Mouse (Mus musculus) kidney, postnatal 0 days (tissue): ENCODE data around the gene Pcf11. TPM values are rescaled to one million over a fixed set of nuclear protein-coding genes. Genes with fewer than 3 reads are reported as not detected.

Experiments used
- ATAC-seq: fragments of 200-750 bp; cut with Nextera tagmentation; replicated peaks from 2 replicates; pipeline ENCODE4 v1.8.0; 2017; ENCODE audit warnings: low read depth, moderate number of reproducible peaks, moderate TSS enrichment, moderate library complexity; ENCODE audit not compliant: low FRiP score
- DNase-seq: peaks from one replicate; pipeline ENCODE4 v3.0.0-alpha.2; 2016; ENCODE audit warnings: low spot score
- H3K27ac ChIP-seq: fragments of 300-500 bp; sonication (generic); 2 replicates; pipeline ENCODE4 v1.5.1; 2014; ENCODE audit warnings: mild to moderate bottlenecking
- H3K27me3 ChIP-seq: fragments of 300-500 bp; sonication (generic); 2 replicates; pipeline ENCODE4 v1.6.1; 2014; ENCODE audit warnings: low read length, mixed read lengths; ENCODE audit not compliant: insufficient read depth
- H3K36me3 ChIP-seq: fragments of 300-500 bp; sonication (generic); 2 replicates; pipeline ENCODE4 v1.6.1; 2014; ENCODE audit warnings: low read length, mixed read lengths; ENCODE audit not compliant: insufficient read depth
- H3K4me1 ChIP-seq: fragments of 300-500 bp; sonication (generic); replicated peaks from 2 replicates; pipeline ENCODE4 v1.6.1; 2014; ENCODE audit warnings: antibody characterized with exemption, low read length, mixed read lengths; ENCODE audit not compliant: insufficient read depth
- H3K4me2 ChIP-seq: fragments of 300-500 bp; sonication (generic); 2 replicates; pipeline ENCODE4 v1.6.1; 2014; ENCODE audit warnings: mild to moderate bottlenecking, low read length, moderate library complexity, mixed read lengths
- H3K4me3 ChIP-seq: fragments of 300-500 bp; sonication (generic); replicated peaks from 2 replicates; pipeline ENCODE4 v1.5.1; 2014; ENCODE audit warnings: low read depth, low read length
- H3K9ac ChIP-seq: fragments of 300-500 bp; sonication (generic); 2 replicates; pipeline ENCODE4 v1.6.1; 2014; ENCODE audit warnings: low read depth, low read length
- H3K9me3 ChIP-seq: fragments of 300-500 bp; sonication (generic); replicated peaks from 2 replicates; pipeline ENCODE4 v1.6.1; 2016; ENCODE audit warnings: low read length, inconsistent platforms, mixed read lengths
- CTCF ChIP-seq: IDR thresholded peaks from 2 replicates; pipeline ENCODE4 v1.5.1; 2016; ENCODE audit warnings: antibody characterized with exemption, low read depth, mild to moderate bottlenecking, moderate library complexity
- WGBS: fragments of 180-500 bp; shearing (Covaris S2); extraction: QIAGEN DNeasy Blood & Tissue Kit; methylation state at CpG from one replicate; pipeline ENCODE4 v1.1.7; 2014; 5-methylcytosine and 5-hydroxymethylcytosine counted together
- polyA plus RNA-seq: library from polyadenylated mRNA; unstranded; fragments of >200 nt; fragmentation: Nextera tagmentation; extraction: Ambion mirVana; gene quantifications from 2 replicates; pipeline ENCODE4 v1.2.1, GENCODE M21; 2015

The Pcf11 gene
- polyA plus RNA-seq, 1 experiment from 2014 or later, result 20.9 TPM

DNA sequence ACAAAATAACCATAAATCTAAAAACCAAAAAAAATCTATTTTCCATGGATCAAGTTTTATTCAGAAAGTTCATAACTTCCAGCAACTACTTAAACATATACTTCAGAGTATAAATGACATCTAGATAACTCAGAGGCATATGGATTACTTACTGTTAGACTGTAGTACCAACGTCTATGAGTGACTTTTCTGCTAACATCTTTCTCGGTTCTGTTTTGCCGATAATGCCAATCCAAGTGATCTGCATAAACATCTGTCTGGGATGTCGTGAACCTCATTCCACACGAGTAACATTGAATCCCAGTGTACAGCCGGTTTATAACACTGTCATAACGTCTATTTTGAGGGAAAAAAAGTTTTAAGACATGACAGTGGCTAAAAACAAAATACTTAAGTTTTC lies 21.9 kb downstream of the Pcf11 start:
- no peak overlapping the region for H3K27ac ChIP-seq
- ATAC-seq, result no peak
- H3K4me2 ChIP-seq, result no peak overlapping the region
- H3K4me3 ChIP-seq, result no peak overlapping the region
- no peak for TF ChIP-seq CTCF
- no peak overlapping the region for H3K9ac ChIP-seq
- H3K9me3 ChIP-seq, result no peaks in the 10 kb centered on the region
- peaks cover 25% of the 10 kb centered on the region for H3K36me3 ChIP-seq
- no peaks in the 10 kb centered on the region for H3K27me3 ChIP-seq
- no peaks in the 10 kb centered on the region for H3K4me1 ChIP-seq
- no peak for DNase-seq
- 83% methylated on average over 7 of the region's 7 CpGs for WGBS

- no peak overlapping the region for H3K27ac ChIP-seq
- no peak overlapping the region for H3K4me2 ChIP-seq
- no peak overlapping the region for H3K4me3 ChIP-seq
- peaks cover 17% of the 10 kb centered on the region for H3K36me3 ChIP-seq
- H3K4me1 ChIP-seq, result no peaks in the 10 kb centered on the region
- no peak for TF ChIP-seq CTCF
- no peaks in the 10 kb centered on the region for H3K9me3 ChIP-seq
- no peak for ATAC-seq
- no peak overlapping the region for H3K9ac ChIP-seq
- no peak for DNase-seq
- H3K27me3 ChIP-seq, result no peaks in the 10 kb centered on the region
These were observed 27.4 kb downstream of the Pcf11 start for GRCm38 (mm10) chr7:92642358-92642757.

GRCm38 (mm10) chr7:92638050-92638449 lies 31.7 kb downstream of the Pcf11 start:
- TF ChIP-seq CTCF, result no peak

DNA sequence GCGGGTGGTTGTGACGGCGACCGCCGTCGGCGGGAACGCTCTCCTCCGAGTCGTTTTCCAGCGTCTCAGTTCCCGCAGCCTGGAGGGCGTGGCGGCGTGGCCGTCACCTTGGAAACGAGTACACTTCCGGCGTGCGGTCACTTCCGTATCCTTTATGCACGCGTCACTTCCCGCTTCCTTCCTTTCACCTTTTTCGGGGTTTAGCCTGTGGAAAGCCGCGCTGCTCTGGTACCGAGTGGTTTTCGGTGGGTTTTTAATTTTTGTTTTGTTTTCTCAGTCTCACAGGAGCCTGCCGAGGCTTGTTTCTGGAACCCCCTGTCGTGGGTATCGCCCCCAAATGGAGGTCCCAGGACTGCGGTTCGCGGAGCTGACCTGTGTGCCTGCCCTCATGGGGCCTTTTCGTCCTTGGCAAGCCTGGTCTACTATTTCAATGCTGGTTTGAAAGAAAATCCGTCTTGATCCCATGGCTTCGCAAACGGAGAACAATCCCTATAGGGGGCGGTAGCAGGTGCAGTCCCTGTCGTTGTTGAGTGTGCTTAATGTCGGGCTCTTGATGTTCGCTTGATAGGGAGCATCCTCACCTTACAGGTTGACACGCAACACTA lies 32.6 kb downstream of the Pcf11 start, which contains the start of gene Ankrd42:
Gene Ankrd42, minus strand, starts transcription at position 122 of the 605 bp plus-strand sequence.
- peak within 1 kb of the TSS; percentile 83 for H3K4me2 ChIP-seq
- peak; percentile 50; the same call in 1 of the 2 replicates for TF ChIP-seq CTCF
- under 1% methylated on average over 44 of the region's 44 CpGs for WGBS
- 0 out of 2 replicates have a peak, but pooled peaks cover 3% of the 10 kb centered on the region for H3K4me1 ChIP-seq
- DNase-seq (peak; percentile 97), ATAC-seq (peak; percentile 98)
- H3K9ac ChIP-seq, result peak within 1 kb of the TSS; percentile 76
- no peaks in the 10 kb centered on the region for H3K36me3 ChIP-seq
- peak within 1 kb of the TSS; percentile 85 for H3K27ac ChIP-seq
- H3K9me3 ChIP-seq, result no peaks in the 10 kb centered on the region
- H3K27me3 ChIP-seq, result no peaks in the 10 kb centered on the region
- peak within 1 kb of the TSS; percentile 75 for H3K4me3 ChIP-seq

More at GRCm38 (mm10) chr7:92638050-92638449, 31.7 kb downstream of the Pcf11 start:
- DNase-seq (no peak), ATAC-seq (no peak)
- Histone ChIP-seq H3K9ac (peak overlapping the region; percentile 76; the same call in 1 of the 2 replicates), H3K4me1 (0 out of 2 replicates have a peak, but pooled peaks cover 3% of the 10 kb centered on the region), H3K27ac (no peak overlapping the region), H3K9me3 (no peaks in the 10 kb centered on the region), H3K36me3 (no peaks in the 10 kb centered on the region), H3K4me3 (peak overlapping the region; percentile 75; the same call in 1 of the 2 replicates), H3K27me3 (no peaks in the 10 kb centered on the region), H3K4me2 (peak overlapping the region; percentile 83)
- 88% methylated on average over 5 of the region's 5 CpGs for whole genome bisulfite sequencing

- H3K9ac ChIP-seq, result peak overlapping the region; percentile 76
- H3K27me3 ChIP-seq, result no peaks in the 10 kb centered on the region
- peak overlapping the region; percentile 75 for H3K4me3 ChIP-seq
- 0 out of 2 replicates have a peak overlapping the region, but pooled peaks have one; percentile 38 for H3K27ac ChIP-seq
- DNase-seq, result no peak
- H3K4me1 ChIP-seq, result 0 out of 2 replicates have a peak, but pooled peaks cover 3% of the 10 kb centered on the region
- under 1% methylated on average over 49 of the region's 49 CpGs for WGBS
- H3K36me3 ChIP-seq, result no peaks in the 10 kb centered on the region
- TF ChIP-seq CTCF, result no peak
- ATAC-seq, result peak; percentile 65; the same call in 1 of the 2 replicates
- peak overlapping the region; percentile 83 for H3K4me2 ChIP-seq
- H3K9me3 ChIP-seq, result no peaks in the 10 kb centered on the region
These were observed 33.3 kb downstream of the Pcf11 start for GRCm38 (mm10) chr7:92636295-92637011.

DNA sequence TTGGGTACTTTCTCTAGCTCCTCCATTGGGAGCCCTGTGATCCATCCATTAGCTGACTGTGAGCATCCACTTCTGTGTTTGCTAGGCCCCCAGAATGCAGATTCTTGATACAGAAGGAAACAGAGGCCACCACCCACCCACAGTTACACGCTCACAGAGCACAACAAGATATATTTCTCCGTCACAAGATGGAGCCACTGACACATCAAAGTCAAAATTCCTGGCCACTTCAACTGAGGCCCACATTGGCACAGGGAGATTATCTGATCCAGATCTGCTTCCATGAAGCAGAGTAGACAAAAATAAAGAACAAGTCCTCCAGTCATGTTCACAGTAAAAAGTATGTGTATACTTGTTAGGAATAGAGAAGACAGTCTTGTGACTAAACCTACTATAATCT lies 39.6 kb downstream of the Pcf11 start:
- peak; percentile 56; the same call in 1 of the 2 replicates for TF ChIP-seq CTCF

More for the DNA sequence above, 39.6 kb downstream of the Pcf11 start:
- 36% methylated on average over 2 of the region's 2 CpGs for WGBS
- Histone ChIP-seq H3K4me2 (no peak overlapping the region), H3K27ac (no peak overlapping the region), H3K27me3 (no peaks in the 10 kb centered on the region), H3K36me3 (no peaks in the 10 kb centered on the region), H3K4me1 (no peaks in the 10 kb centered on the region), H3K4me3 (no peak overlapping the region), H3K9ac (no peak overlapping the region), H3K9me3 (no peaks in the 10 kb centered on the region)
- DNase-seq (peak; percentile 50), ATAC-seq (no peak)
